Mouse (Mus musculus): ENCODE results near the gene Zfp87. TPM values are rescaled to one million over a fixed set of nuclear protein-coding genes. Genes with fewer than 3 reads are reported as not detected.

Gene Zfp87
- 10 to 100 TPM; 18.7 to 20.7 TPM for total RNA-seq (2021)
- long read RNA-seq, transcript Zfp87-204 (4 exons, 2,656 nt) = major isoform, 11 of 12 reads
- long read RNA-seq, partial matches to known transcripts = 0 of 12 reads
- long read RNA-seq, other reads (novel, unspliced or antisense) = 0 of 12 reads

GRCm38 (mm10) chr13:67525753-67526410, at the start of gene Zfp87, which contains the start of gene Gm26965:
Gene Zfp87, minus strand, starts transcription at chr13:67526177.
Gene Gm26965, minus strand, starts transcription at chr13:67526151.
- DNase-seq (ENCODE audit: low spot score in 2 of 2) = peak; percentile 92 to 96

- DNase-seq (ENCODE audit: low spot score in 2 of 2) = no peak
Measured at GRCm38 (mm10) chr13:67572591-67573189, 46.7 kb upstream of the Zfp87 start.

GRCm38 (mm10) chr13:67553730-67554129, 27.8 kb upstream of the Zfp87 start, which contains the start of gene Zfp748:
Gene Zfp748, minus strand, starts transcription at chr13:67553830.
- no peak for DNase-seq (ENCODE audit: low spot score in 2 of 2)

GRCm38 (mm10) chr13:67552505-67553346, 26.7 kb upstream of the Zfp87 start:
- DNase-seq (ENCODE audit: low spot score in 2 of 2) = peak; percentile 86 to 93

- no peak for DNase-seq (ENCODE audit: low spot score in 2 of 2)
Measured at GRCm38 (mm10) chr13:67545941-67546340, 20.0 kb upstream of the Zfp87 start.

DNA sequence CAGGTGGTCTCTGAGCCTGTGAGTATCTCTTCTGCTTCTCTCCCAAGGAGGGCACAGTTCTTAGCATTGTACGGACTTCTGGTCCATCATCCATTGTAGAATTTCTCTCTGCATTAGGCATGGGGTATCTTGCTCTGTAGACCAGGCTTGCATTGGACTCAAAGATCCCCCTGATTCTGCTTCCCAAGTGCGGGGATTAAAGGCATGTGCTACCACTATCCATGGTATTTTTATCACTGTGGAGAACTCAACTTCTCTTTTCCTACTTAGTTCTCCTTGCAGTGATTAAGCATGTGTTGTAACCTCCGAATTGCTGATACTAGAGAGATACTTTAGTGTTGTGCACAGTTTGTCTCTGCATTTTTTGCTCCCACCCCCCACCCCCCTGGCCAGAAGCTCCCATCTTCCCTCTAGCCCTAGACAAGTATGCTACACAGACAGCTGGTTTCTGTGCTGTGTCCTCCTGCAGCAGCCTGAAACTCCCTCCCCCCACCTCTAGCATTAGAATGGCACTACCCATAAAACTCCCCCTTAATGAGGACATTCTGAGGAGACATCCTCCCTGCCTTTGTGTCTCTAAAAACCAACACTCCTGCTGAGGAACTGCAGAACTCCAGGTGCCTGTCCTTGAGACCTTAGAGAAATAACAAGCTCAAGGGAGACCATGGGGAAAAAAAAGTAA, 1.2 kb upstream of the Zfp87 start:
- no peak for DNase-seq (ENCODE audit: low spot score in 2 of 2)

- DNase-seq (ENCODE audit: low spot score in 2 of 2) = no peak
Measured at GRCm38 (mm10) chr13:67500908-67501307, 25.1 kb downstream of the Zfp87 start.

GRCm38 (mm10) chr13:67500084-67500719, 25.8 kb downstream of the Zfp87 start, which contains the start of gene Zfp58:
Gene Zfp58, minus strand, starts transcription at chr13:67500555.
- peak; percentile 89 to 94 for DNase-seq (ENCODE audit: low spot score in 2 of 2)

DNA sequence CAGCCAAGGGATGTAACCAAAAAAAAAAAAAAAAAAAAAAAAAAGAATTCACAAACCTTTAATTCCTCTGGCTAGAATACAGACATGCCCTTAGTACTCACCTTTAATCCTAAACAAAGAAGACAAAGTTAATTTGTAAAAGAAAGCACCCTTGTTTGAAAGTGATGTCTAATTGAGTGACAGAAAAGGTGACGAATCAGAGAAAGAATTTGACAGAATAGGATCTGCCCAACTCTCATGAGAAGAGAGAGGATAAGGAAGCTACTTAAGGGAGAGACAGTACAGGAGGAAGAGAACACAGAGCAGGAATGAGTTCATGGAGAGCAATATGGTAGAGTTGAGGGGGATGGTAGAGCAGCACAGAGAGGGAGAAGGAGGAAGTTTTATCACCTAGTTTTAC, 30.3 kb downstream of the Zfp87 start:
- DNase-seq (ENCODE audit: low spot score in 2 of 2) = no peak

DNA sequence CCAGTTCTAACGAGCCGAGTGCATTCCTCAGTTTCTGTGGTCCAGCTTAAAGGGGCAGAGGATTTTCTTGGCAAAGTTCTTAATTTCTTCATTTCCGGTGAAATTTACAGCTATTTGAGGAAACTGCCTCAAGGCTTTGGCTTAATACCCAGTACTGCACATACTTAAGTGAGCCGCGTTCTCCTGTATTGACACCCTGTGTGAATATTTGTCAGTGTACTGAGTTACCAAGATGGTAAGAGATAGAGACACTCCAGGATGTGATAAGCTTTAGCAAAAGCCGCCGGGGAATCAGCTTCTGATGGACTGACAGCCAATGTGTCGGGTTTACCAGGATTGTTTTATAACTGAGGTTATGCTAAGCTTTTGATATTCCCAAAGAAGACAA, 41.6 kb downstream of the Zfp87 start:
- DNase-seq (ENCODE audit: low spot score in 2 of 2) = no peak

- peak; percentile 80 to 96 for DNase-seq (ENCODE audit: low spot score in 2 of 2)
Measured at GRCm38 (mm10) chr13:67483625-67484423, 42.2 kb downstream of the Zfp87 start, which contains the start of gene Zfp874b. Gene Zfp874b, minus strand, starts transcription at chr13:67484258.

- DNase-seq (ENCODE audit: low spot score in 2 of 2) = no peak
Measured at GRCm38 (mm10) chr13:67481528-67481927, 44.4 kb downstream of the Zfp87 start.

GRCm38 (mm10) chr13:67469274-67469673, 56.7 kb downstream of the Zfp87 start:
- no peak for DNase-seq (ENCODE audit: low spot score in 2 of 2)

Other genes with a start within 250 kb of the Zfp87 start
- 10 to 100 TPM; 19.7 to 20.7 TPM for gene Zfp458, start 247.7 kb downstream of the Zfp87 start, total RNA-seq (2021)
- gene Zfp457, start 219.7 kb downstream of the Zfp87 start, total RNA-seq (2021) = 1 to 10 TPM; 4.6 to 5.5 TPM
- 1 to 10 TPM; 3.7 to 4.1 TPM for gene Zfp595, start 193.6 kb downstream of the Zfp87 start, total RNA-seq (2021)
- gene Gm28044, start 165.6 kb downstream of the Zfp87 start, total RNA-seq (2021) = under 1 TPM in 1 of 2 experiments, not detected in 1; 0.82 TPM
- gene Zfp953, start 165.6 kb downstream of the Zfp87 start, total RNA-seq (2021) = 1 to 10 TPM in 1 of 2 experiments, under 1 TPM in 1; 0.81 to 1.0 TPM
- gene Gm28041, start 150.4 kb downstream of the Zfp87 start, total RNA-seq (2021) = 1 to 10 TPM in 1 of 2 experiments, under 1 TPM in 1; 0.84 to 1.2 TPM
- gene Zfp456, start 150.4 kb downstream of the Zfp87 start, total RNA-seq (2021) = under 1 TPM; 0.62 to 0.89 TPM
- 1 to 10 TPM; 2.2 to 4.7 TPM for gene Zfp429, start 126.4 kb downstream of the Zfp87 start, total RNA-seq (2021)
- gene Zfp459, start 104.8 kb downstream of the Zfp87 start, total RNA-seq (2021) = 1 to 10 TPM; 1.4 to 2.8 TPM
- 10 to 100 TPM; 13.2 to 14.5 TPM for gene Zfp874a, start 74.6 kb downstream of the Zfp87 start, total RNA-seq (2021)
- 10 to 100 TPM; 14.8 to 19.0 TPM for gene Zfp874b, start 41.9 kb downstream of the Zfp87 start, total RNA-seq (2021)
- gene Zfp58, start 25.6 kb downstream of the Zfp87 start, total RNA-seq (2021) = 1 to 10 TPM; 8.6 to 9.9 TPM
- under 1 TPM in 1 of 2 experiments, not detected in 1; 0.81 TPM for gene Gm26965, start within 50 bp of the Zfp87 start, total RNA-seq (2021)
- 10 to 100 TPM in 1 of 2 experiments, 1 to 10 TPM in 1; 9.5 to 11.0 TPM for gene Zfp748, start 27.7 kb upstream of the Zfp87 start, total RNA-seq (2021)
- 1 to 10 TPM; 7.7 to 8.1 TPM for gene Zfp729b, start 83.5 kb upstream of the Zfp87 start, total RNA-seq (2021)
- gene Gm49345, start 111.6 kb upstream of the Zfp87 start, total RNA-seq (2021) = 1 to 10 TPM; 1.3 to 3.7 TPM
- 1 to 10 TPM; 9.1 to 10.0 TPM for gene Zfp729a, start 111.6 kb upstream of the Zfp87 start, total RNA-seq (2021)
- 10 to 100 TPM; 20.9 to 21.8 TPM for gene Zfp738, start 160.9 kb upstream of the Zfp87 start, total RNA-seq (2021)
- 10 to 100 TPM; 13.8 to 14.7 TPM for gene Zfp65, start 203.0 kb upstream of the Zfp87 start, total RNA-seq (2021)
- gene Zfp85, start 229.1 kb upstream of the Zfp87 start, total RNA-seq (2021) = 1 to 10 TPM; 7.0 to 7.8 TPM